Mouse (Mus musculus) brain, adult 2 months (tissue): ENCODE results near the gene Hadhb.

Experiments used
- DNase-seq: peaks from one replicate; pipeline ENCODE4 v3.0.0; 2011; ENCODE audit warnings: low read depth, low spot score

Hadhb gene

DNA sequence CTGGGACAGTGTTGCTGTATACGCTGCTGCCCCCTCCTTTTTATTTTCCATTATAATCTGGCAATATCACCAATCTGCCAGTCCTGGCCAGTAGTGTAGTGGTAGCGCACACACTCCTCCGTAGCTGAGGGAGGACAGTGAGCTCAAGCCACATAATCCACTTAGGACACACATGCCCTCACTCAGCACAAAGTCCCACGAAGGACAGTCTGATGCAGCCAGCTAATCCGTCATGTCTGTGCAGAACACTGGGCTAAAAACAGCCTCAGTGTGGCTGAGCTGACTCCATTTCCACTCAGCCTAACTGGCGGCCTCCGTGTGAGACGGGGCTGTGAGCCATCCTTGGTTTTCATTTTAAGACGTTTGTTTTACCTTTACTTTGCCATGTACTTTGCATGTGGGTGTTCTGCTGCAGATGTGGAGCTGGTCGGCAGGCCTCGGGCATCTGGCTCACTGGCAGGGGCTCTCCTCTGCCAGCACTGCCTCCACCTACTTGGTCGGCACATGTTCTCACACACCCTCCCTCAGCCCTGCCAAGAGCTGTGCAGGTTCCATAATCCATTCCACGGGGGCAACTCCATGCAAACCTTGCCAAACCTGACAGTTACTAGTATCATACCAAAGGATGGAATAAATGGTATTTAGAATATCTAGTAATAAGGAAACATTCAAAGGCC lies 27.0 kb upstream of the Hadhb start:
- peak; percentile 58 for DNase-seq

DNA sequence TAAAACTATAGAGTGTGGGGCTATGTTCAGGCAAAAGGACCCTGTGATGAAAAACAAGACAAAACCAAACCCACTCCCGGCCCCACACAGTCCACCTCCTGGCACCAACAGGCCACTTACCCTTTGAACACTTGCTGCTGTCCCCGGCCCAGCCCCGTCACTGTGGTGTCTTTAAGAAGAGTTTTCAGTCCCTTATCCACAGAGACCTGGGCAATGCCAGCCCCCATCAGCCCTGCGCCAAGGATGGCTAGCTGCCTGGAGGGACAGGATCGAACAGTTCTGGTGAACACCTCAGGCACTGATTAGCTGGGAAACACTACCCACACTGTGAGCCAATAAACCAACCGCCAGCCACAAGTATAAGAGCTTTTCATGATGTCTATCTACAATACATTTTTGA lies 26.4 kb upstream of the Hadhb start:
- no peak for DNase-seq

DNA sequence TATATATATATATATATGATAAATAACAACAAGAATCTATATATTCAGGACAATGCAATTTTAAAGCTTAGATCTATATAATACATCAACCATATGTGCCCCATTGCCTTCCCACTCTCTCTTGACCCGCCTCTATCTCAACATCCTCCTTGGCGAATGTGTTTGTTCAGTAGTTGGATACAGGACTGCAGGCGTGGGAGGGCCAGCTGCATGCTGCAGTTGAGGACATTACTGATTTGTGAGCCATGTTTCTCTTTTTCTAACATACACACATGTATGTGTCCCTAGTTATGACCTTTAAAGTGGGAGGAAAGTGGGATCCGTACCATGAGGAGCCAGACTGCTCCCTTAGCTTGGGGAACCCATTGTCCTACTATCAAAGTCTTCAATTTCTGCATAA lies 23.8 kb upstream of the Hadhb start:
- no peak for DNase-seq

DNA sequence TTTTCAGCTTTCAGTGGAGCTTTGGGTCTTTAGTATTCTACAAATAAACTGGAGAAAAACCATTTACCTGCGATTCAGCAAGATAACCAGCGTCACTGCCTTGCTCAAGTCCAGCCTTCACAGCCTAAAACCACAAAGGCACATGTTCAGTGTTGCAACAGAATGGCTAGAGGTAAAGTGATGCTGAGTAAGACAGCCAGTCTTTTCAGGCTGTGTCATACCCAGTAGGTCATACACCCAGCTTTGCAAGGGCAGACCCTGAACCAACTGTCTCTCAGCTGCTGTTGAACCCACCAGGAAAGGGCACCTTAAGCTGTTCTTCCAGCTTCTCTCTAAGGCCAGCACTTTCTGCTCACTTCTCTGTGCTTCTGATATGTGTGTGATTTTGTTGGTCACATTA lies 22.9 kb upstream of the Hadhb start:
- DNase-seq: no peak

DNA sequence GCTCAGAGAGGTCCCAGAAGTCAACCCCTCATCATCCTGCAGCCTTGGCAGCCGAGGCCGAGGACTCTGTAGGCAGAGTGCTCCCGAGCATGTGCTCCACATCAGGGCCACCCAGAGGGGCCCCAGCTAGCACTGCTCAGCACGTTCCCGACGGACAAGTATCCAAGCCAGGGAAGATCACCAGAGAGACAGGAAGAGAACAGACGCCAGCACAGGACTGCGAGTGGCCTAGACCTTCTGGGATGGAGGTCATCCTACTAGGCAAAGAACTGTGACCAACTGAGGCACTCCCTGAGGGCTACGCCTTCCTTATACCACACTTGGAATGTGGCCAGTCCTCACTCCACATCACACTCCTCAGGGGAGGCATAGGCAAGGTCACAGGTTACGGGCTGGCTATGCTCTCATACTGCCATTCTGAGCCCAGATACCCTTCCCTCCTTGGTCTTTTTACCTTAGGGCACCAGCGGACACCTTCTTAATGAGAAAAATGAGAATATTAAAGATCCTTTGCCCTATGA lies 19.3 kb upstream of the Hadhb start:
- DNase-seq: no peak

DNA sequence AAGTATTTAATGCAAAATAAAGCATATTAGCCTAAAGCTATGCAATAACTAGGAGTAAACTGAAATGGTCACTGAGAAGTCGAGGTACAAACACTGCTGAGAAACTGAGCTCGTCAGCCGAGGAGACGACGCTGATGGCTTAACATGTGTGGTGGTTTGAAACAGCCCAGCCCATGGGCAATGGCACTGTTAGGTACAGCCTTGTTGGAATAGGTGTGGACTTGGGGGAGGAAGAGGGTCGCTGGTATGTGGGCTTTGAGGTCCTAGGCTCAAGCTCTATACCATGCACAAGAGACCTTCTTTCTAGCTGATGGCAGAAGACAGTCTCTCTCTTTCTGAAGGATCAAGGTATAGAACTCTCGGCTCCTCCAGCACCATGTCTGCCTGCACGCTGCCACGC lies 17.8 kb upstream of the Hadhb start:
- no peak for DNase-seq

DNA sequence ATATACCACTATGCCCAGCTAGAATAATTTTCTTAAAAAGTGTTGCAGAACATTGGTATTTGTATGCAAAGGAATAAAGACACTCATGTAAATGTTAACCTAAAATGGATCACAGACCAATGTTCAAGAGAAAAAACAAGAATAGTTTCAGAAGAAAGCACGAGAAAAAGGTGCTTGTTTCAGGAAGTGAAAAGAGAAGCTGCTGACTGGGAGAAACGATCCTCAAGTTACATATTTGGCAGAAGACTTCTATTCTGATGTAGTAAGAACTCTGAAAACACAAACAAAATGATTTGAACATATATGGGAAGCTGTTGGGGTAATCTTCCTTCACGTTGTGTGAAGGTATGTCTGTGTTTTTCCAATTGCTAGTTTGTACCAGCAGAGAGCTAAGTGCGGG lies 16.9 kb upstream of the Hadhb start:
- no peak for DNase-seq

DNA sequence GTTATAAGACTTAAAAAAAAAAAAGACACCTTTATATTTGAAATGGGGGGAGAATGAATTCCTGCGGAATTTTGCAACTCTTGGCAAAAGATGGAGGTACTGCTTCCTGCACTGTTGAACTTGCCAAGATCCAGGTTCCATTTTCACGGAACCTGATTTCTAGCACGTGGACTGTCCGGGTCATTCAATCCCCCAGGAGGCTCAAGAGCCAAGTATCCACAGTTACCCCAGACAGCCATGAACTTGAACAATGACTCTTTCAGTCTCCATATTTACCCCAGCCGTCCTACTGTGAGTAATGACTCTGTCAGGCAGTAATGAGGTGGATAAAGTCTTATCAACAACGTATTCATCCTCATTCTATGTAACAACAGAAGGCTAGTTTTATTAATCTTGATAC lies 8.5 kb upstream of the Hadhb start:
- no peak for DNase-seq

DNA sequence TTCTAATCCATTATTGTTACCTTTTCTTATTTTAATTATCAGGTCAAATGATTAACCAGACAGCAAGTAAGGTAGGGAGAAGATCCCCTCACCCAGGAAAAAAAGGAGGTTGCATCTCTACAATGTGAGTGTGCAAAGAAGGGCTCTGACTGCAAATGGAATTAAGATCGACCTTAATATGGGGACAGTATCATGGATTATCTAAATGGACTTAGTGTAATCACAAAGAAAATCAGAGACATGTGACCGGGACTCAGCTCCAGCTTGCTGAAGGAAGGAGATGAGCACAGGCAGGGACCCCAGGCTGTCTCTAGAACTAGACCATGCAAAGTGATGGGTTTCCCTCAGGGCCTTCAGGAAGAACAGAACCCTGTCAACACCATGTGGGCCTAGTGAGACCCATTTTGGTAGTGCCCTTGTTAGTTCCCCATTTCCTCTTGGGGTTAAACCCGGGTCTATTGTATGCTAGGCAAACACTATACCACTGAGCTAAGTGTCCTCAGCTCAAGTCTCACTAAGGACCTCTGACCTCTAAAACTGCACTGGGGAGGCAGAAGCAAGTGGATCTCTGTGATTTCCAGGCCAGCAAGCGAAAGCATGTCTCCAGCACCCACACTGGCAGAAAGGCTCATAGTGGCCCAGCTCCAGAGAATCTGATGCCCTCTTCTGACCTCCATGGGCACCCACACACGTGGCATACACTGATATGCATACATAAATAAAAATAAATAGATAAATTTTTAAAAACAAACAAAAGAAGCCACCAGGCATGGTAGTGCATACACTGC lies 6.7 kb upstream of the Hadhb start:
- DNase-seq: no peak

DNA sequence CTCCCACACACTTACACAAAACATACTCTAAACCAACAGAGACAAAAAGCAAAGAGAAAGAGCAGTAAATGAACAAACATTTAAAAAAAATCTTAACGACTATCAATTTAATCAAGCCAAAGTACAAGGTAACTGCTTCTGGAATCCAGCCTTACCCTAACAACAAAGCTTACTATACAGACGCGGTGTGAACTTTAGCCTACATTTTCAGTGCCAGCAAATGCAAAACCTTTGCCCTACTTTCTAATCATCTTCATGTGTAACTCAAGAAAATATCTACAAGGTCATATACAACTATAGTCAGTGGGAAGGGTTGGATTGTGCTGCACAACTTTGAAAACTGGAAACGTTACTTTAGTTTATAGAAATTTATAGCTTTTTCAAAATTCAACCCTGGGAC lies 3.0 kb upstream of the Hadhb start:
- no peak for DNase-seq

DNA sequence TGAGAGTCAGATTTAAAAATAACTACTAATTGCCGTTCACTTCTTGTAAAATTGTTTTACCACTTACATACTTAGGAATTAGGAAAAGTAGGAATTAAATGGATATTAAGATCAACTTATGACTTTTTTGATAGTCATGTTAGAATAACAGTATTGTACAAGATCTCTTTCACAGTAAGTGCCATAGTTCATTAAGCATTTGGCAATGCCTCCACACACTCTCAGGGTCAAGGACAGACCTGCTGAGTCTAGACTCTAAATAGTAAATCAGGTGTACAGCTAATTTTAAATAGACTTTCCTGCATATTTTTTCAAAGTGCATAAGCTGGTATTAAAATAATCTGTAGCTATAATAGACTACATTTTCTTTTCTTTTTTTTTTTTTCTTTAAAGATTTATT lies 2.6 kb upstream of the Hadhb start:
- no peak for DNase-seq

DNA sequence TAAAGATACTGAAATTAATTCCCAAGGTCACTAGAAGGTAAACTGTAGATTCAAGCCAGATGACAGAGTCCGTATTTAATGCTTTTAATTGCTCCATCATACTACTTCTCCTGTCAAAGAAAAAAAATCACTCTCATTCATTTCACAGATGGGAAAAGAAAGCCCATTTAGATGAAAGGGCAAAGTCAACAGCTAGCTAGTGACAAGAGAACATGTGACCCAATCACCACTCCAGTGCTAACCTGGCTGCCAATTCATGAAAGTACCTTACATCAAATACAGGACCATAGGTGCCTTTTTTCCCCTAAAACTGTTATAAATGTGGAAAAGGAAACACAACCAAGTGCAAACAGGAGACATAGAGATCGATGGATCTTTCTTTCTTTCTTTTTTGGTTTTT lies 1.8 kb upstream of the Hadhb start:
- DNase-seq: no peak

DNA sequence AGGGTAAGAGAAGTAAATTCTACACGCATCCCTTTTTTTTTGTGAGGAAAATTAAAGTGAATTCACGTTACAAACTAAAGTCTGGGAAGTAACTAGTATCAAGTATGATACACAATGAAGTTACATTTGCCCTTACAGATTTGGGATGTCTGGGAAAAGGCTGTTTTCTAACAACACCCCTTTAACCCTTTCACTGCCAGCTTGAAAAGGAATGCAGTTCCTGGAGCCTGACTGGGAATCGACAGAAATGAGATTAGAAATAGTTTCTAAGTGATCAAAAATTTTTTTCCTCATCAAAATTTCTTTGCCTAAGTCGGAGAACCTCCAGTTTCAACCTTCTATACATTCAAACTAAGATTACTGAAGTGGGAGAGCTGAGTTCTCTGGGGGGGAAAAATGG lies 1.0 kb upstream of the Hadhb start:
- DNase-seq: peak; percentile 14

DNA sequence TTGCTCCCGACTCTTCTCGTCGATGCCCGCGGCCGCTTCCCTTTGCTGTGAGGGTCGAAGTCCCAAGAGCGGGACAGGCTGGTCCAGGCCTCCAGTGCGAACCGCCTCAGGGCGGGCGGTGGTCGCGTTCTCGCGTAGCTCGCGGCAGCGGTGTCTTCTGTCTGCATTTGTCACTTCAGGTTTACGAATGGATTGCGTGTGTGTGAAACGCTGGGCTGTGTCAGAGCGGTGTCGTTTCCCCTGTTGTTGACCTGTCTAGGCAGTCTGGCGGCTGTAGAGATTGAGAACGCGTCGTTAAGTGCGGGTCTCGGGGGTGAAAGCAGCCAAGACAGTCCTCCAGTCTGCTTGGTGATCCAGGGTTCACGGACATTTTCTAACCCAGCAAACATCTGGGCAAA lies 346 bp downstream of the Hadhb start:
- no peak for DNase-seq

DNA sequence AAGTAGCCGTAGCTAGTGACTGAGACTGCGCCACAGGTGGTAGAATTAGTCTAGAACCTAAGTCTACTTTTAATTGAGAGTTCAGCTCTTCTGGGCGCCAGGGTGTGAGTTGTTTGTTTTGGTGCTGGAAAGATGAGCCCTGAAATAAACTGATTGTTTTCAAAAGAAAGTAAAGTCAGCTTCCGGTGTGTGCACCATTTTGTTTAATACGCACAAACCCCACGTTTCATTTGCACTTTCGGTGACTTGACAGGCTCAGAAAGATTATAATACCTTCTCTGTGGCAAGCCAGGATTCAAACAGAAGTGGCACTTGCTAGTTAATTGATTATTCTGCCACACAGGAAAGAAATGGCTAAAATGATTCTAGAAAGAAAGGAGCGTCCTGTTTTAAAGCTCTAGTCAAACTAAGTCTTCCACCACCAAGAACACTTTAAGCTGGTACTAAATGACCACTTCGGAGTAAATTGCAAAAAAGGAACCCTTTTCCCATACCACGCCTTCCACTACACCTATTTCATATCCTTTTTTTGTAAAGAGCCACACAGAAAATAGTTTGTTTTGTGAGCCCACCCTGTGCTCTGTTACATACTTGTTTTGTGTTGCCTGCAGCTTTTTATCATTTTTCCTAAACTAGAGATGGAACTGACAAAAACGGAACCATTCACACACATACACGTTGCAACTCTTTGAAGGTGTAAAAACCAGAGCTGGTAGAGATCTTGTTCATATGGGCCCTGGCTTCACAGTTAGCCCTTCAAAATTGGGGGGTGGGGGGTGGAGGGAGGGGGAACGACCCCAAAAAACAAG lies 977 bp downstream of the Hadhb start:
- DNase-seq: peak; percentile 33

DNA sequence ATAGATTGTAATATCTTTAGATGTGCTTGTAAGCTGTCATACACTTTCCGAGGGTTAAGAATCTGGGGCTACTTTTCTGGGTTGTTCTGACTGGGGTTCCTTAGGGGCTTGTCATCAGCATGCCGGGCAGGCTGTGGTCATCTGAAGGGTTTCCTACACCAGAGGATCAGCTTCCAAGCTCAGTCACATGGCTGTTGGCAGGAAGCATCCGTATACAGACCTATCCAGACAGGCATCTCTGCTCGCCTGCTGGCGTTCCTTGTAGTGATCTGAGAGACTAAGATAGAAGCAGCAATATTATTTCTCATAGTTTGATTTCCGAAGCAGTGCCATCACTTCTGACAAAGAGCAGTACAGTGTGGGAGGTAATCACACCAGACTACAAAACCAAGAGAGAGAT lies 4.6 kb downstream of the Hadhb start:
- peak; percentile 50 for DNase-seq

DNA sequence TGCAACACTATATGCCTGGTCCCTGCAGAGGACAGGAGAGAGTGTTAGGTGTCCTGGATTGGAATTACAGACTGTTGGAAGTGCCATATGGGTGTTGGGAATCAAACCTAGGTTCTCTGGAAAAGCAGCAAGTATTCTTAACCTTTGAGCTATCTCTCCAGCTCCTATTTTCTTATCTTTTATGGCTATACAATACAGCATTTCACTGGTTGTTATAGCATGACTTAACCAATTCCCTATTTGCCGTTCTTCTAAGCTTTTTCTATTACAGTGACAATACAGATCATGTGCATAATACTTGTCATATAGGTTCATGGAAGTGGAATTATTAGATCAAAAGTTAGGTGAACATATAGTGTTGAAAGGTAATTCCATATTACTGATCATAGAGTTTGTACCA lies 6.8 kb downstream of the Hadhb start:
- DNase-seq: no peak

DNA sequence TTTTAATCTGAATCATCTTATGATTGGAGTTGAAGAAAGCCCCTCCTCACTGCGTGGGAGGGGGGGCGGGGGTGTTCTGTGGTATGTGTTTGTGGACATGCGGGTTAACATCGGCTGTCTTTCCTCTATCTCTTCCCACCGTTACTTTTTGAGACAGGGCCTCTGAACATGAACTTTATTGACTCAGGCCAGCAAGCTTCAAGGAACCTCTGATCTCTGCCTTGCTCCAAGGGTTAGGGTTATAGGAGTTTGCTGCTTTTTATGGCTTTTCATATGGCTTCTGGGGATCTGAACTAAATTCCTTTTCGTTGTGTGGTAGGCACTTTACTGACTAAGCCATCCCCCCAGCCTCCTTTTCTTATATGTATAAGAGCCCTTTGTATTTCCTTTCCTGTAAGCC lies 7.3 kb downstream of the Hadhb start:
- no peak for DNase-seq

DNA sequence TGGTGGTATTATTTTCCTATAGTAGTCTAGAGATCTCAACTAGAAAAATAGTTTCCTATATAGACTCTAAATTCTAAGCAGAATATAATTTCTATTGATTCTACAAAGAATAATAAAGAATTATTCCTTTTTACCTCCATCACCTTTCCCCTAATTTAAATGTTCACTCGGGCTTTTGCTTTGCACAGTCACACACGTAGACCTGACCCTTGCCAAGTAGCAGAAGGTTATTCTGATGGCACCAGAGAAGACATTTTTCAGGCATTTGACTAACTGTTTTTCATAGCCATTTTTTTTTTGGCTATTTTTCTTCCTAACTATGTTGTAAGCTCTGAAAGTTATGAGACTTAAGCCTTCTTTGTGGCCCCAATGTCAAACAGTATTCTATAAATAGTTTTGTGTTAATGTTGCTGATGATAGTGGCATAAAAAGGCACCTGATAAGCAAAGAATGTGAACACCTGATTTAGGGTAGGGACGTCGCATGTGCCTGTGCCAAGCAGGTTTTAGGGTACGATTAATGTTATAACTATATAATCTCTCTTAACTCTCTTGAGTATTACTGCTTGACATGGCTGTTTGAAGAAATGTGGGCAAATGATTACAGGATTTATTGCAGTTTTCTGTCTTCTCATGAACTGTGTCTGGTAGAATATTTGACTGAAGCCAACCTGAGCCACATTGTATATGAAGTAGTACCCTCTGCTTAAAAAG lies 10.3 kb downstream of the Hadhb start:
- DNase-seq: no peak

DNA sequence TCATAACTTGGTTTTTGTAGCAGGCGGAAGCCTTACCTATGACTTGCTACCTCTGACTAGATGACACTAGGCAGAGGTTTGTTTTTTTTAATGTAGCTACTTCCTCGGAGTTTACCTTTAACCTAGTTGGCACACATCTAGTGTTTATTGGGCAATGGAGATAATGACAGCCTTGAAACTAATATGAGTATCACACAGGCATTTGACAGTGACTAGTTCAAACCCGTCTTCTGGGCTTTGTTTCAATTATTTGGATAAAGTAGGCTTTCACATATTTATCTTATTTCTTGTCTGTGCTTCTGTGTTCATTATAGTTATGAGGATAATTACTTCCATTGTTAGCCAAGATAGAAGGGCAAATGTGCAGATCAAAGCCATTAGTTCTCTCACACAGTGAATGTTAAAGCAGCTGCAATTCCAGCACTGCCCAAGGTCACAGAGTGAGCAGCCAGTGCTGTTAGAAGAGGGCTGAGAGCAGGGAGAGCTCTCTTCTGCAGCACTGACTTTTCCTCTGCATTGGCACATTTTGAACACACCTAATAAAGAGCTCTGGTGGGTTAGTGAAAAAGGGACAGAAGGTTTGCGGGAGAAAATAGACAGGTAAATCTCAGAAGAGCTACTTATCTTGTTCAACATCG lies 15.4 kb downstream of the Hadhb start:
- peak; percentile 22 for DNase-seq

DNA sequence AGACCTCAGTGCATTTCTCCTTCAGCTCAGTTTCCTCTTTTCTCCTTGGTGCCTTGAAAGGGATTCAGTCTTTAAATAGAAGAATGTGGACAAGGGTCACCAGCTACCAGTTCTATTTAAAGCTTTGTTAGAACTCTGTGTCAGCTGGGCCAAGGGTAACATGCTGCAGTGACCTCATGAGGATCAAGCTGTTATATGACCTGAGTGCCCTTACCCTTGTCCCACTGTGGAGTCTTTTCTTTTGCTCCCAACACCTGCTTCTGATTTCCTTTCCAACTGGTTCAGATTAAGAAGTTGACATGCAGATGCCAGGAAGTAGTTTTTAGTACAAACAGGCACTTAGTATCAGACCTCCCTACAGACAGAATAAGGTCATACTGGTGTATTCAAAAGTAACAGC lies 17.1 kb downstream of the Hadhb start:
- DNase-seq: peak; percentile 10
